Mouse (Mus musculus): Measurements from ENCODE around the gene Dock9.
"Not testable (repeated sequence)": the region's sequence is repeated elsewhere in the genome, so short reads cannot be mapped to it uniquely, and the experiment has no call there.

Dock9 gene

DNA sequence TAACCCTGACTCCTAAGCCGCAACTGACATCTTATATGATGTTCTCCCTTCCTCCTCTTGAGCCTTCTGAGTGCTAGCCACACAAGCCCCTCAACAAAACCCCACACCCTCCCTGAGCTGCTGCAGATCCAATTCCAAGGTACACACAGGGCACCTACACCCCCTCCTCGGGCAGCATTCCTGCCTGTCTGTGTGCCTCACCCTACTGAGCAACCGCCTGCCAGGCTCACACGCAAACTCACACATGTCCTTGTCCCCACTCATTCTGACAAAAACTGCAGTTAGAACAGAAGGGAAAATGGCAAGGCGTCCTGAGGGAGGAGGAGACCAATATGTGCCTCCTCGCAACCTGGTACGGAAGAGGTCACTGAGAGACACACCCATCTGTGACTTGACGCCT is 60.4 kb downstream of the Dock9 start:
- no peak for DNase-seq (ENCODE audit: low read depth, low spot score)

DNA sequence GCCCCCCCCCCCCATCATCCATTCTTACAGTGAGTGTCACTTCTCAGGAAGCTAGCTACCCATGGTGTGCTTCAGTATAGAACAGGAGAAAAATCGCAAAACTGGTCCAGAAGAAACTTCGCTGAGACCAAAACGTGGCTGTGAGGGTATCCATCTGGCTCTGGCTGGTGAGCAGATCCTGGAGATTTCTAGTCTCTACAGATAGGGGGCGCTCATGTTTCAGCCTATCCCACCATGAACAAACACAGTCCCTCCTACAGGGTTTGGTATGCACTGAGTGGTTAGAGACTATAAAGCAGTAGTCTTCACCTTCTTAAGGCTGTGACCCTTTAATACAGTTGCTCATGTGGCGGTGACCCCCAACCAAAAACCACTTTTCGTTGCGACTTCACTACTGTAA is 62.0 kb downstream of the Dock9 start:
- no peak for DNase-seq (ENCODE audit: low read depth, low spot score)

DNA sequence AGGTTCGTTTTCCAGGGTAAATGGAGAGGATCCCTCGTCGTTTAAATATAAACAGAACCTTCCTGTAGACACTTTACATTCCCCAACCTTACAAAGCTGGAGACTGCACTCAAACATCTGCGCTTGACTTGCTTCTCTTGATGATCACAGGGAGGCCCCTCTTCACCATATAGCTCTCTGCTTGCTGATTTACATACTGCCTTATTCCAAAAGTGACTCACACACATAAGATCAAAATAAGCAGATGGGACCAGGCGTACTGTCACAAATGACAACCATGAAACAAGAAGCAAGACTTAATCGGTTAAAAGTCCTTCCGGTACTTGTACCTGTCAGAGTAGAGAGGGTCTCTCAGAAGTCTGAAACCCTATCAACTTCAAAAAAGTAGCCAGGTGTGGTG is 63.4 kb downstream of the Dock9 start:
- DNase-seq (ENCODE audit: low read depth, low spot score) = no peak

DNA sequence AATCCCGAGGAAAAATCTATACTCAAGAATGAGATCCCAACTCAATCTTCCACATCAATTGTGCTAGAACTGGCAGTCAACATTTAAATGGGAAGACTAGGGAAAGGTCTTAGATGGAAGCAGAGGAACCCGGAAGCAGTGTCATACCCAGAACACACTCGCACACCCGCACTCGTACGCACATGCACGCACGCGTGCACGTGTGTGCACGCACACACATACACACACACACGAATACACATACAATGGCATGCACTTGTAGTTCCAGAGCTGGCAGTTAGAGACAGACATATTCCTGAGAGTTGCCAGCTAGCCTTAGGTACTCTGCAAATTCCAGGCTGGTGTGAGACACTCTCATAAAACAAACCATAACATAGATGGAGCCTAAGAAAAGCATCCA is 63.9 kb downstream of the Dock9 start:
- no peak for DNase-seq (ENCODE audit: low read depth, low spot score)

DNA sequence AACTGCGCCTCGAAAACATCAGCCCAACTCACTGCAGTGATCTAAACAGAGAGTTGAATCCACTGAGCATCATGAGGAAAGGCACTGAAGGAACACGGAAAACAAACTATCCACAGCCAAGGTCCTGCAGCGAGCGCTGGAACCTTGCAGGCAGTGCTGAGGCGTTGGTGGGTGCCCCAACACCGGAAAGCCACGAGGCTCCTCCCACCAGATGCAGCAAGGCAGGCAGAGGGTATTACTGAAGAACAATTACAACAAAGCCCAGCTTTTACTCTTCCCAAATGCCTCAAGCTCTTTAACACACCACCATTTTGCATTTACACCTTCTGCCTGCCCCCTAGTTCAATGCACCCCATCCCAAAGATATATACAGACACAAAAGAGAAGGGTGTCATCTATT is 65.4 kb downstream of the Dock9 start:
- no peak for DNase-seq (ENCODE audit: low read depth, low spot score)

DNA sequence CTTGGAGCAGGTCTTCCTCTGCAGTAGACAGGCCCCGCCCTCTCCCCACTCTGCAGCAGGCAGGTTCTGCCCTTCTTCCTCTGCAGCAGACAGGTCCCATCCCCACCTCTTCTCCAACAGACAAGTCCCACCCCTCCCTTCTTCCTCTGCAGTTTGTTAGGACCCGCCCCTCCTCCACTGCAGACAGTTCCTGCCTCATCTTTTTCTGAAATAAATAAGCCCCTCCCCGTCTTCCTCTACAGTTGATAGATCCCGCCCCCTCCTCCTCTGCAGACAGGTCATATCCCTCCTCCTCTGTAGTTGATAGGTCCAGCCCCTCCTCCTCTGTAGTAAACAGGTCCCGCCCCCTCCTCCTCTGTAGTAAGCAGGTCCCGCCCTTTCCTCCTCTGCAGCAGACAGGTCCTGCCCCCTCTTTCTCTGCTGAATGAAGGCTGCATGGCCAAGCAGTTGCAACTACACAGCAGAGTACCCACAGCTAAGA is 65.9 kb downstream of the Dock9 start:
- DNase-seq (ENCODE audit: low read depth, low spot score) = no peak

DNA sequence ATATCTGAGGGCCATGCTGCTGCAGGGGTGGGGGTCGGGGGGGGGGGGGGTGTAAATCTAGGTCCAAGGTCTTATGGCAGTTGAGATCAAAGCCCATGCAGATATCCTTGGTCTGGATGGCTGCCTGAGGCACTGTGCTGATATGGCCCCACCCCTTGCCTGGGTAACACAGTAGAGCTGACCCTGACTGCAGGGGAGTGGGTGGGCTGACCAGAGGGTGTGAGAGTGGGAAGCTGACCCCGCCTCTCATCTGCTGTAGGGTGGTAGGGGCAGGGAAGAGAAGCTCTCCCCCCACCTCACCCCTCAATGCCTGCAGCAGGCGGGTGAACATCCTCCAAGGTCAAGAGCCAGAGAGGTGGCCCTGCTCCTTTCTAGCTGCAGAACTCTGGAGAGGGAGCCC is 66.7 kb downstream of the Dock9 start:
- no peak for DNase-seq (ENCODE audit: low read depth, low spot score)

DNA sequence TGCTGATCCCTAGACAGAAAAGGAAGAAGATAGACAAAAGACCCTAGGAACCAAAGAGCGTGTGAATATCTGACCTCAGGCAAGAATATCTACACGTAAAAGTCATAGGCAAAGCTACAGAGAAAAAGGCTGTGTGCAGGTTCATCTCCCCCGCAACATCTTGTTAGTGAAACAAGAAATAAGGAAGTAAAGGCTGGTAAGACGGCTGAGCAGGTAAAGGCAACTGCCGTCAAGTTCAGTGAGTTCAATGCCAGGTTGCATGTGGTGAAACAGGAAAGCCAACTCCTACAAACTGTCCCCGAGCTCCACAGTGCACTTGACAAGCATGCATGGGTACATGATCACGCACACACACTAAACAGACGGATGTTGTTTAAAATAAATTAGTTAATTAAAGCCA is 69.6 kb downstream of the Dock9 start:
- no peak for DNase-seq (ENCODE audit: low read depth, low spot score)

DNA sequence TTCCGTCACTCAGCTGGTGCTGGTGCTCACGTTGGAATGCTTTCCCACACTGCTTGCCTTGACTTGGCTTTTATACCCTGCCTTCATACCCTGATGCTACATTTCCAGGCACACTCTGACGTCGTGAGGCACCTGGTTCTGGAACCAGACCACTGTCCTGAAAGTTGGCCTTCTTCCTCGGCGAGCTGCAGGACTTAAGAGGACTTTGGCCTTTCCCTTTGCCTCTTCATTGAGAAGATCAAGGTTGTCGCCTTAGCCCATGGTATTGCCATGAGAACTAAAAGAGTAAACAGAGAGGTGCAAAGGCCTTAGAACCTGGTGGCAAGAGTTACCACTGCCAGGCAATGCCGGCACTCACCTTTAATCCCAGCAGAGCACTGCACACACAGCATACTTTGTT is 73.1 kb downstream of the Dock9 start:
- DNase-seq (ENCODE audit: low read depth, low spot score) = no peak

DNA sequence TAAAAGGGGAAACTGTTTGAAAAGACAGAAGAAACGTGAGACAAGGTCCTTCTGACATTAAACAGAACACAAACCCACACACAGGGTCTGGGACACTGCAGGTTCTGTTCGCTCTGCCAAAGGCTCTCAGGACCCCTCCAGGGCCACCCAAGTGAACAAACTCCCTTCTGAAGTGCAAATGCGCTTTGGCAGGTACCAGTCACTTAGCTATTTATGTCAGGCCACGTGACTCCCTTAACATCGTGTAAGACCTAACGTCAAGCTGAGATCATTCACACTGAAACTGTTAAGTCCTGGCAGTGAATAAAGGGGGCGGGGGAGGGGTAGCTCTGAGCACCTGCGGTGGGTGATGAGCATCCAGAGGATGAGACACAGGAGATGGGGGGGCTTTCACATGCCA is 74.9 kb downstream of the Dock9 start:
- no peak for DNase-seq (ENCODE audit: low read depth, low spot score)

DNA sequence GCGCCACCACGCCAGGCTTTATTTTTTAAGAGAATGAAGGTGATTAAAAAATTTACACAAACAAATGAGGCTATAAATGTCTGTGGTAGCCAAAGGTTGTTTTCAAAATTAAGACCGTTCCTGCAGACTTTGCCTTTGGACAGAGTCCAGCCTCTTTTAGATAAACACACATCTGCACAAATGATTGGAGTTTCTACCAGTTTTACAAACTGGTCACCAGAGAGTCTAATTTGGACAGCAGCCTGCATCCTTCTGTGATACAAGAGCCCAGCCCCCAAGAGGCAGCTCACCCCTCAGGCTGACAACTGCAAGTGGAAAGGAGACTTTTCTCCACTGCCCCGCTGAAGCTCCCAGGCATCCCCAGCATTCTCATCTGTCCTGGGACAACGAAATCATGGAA is 76.2 kb downstream of the Dock9 start:
- DNase-seq (ENCODE audit: low read depth, low spot score) = no peak

DNA sequence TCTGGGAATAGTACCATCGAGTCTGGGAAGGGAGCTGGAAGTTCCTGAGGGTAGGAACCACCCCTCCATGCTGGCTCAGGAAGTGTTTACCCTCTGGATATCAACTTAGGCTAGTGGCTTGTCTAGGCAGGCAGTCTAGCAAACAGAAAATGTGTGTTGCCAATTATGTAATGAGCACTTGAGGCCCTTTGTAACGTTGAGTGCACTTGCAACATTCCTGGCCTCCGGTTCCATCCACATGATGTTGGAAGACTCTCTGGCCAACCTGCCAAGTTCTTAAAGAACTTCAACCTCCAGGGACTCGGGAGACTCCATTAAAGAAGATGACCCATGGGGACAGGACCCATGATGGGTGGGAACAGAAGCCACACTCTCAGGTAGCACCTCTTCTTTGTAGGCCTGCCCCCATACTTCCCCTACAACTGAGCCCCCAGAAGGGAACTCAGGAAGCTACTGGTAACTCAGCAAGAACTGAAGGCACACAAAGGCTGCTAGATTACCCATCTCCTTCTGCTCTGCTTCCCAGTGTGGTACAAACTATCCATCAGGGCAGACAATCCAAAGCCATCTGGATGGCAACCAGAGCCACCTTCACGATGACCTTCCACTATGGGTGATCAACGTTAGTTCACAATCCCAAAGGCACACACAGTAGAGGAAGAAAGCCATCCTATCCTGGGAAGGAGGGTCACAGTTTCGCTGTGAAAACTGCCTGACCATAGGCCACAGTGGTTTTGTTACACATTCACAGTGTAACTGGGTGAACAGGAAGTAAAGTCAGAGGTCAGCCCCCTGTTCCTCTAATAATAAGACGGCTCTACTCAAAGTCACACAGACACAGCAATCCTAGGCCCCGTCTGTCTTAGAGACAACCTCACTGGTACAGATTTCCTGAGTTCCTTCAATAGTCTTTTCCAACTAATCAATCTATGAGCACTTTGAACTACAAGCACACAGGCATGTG is 77.7 kb downstream of the Dock9 start:
- DNase-seq (ENCODE audit: low read depth, low spot score) = no peak

DNA sequence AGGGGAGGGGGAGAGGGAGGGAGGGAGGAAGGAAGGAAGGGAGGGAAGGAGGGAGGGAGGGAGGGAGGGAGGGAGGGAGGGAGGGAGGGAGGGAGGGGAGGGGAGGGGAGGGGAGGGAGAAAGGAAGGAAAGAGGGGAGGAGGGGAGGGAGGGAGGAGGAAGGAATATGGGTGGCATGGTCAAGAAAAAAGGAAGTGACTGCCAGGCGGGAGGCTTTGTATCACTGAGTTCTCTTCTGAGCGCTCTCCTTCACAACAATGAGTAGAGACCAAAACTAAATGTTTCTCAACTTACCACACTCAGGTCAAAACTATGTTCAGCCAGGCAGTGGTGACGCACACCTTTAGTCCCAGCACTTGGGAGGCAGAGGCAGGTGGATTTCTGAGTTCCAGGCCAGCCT is 82.8 kb downstream of the Dock9 start:
- DNase-seq (ENCODE audit: low read depth, low spot score) = not testable (repeated sequence)

DNA sequence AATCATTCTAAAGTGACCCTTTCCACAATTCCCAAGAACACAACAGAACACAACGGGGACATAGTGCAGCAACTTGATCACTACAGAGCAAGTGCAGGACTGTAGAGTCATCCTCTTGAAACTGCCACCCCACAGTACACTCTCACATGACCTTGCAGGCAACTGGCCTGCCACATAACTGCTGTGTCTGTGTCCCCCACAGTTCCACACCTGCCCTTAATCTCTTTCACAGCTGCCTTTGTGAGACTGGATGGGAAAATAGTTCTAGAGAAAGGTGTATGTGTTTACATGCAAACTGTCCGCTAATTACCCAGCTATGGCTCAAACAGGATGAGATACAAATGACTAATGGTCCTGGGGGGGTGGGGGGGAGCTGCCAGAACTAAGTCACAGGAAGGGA is 83.4 kb downstream of the Dock9 start:
- no peak for DNase-seq (ENCODE audit: low read depth, low spot score)

DNA sequence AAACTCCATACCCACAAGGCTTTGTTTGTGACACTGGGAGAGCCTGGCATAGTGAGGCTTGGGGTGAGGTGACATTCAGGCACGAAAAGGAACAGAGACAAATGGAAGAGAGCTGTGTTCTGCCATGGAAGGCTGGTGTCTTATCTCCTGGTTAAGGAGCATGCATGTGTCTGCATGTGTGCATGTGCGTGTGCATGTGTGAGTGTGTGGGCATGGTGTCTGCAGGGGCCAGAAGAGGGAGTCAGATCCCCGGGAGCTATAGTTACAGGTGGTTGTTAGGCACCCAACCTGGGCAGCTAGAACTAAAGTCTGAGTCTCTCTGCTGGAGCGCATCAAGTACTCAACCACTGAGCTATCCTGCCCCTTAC is 83.8 kb downstream of the Dock9 start:
- DNase-seq (ENCODE audit: low read depth, low spot score) = no peak

DNA sequence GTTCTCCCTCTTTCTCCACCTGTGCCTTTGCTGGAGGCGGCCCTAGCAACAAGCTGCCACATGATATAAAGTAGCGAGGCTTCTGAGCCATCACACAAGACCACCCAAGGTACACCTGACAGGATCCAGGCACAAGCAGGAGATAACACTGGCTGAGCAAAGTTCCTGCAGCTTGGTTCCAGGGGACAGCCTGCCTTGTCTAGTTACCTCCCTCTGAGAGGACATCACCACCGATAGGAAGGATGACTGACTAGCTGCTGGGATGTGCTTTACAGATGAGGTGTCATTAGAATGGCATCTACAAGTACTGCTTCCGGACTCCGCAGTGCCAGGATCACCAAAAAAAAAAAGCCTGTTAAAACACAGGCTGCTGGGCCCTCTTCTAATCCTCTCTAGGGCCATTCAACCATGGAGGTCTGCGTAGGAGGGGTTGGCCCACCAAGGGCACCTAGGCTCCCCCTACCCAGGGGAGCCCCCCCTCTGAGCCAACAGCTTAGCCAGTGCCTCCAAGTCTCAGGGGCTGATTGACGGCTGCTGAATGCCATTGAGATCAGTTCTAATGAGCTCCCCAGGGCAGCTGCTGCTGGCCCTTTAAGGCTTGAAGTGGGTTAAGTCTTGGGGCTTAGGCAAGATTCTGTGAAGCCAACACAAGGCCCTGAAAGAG is 84.3 kb downstream of the Dock9 start:
- no peak for DNase-seq (ENCODE audit: low read depth, low spot score)

DNA sequence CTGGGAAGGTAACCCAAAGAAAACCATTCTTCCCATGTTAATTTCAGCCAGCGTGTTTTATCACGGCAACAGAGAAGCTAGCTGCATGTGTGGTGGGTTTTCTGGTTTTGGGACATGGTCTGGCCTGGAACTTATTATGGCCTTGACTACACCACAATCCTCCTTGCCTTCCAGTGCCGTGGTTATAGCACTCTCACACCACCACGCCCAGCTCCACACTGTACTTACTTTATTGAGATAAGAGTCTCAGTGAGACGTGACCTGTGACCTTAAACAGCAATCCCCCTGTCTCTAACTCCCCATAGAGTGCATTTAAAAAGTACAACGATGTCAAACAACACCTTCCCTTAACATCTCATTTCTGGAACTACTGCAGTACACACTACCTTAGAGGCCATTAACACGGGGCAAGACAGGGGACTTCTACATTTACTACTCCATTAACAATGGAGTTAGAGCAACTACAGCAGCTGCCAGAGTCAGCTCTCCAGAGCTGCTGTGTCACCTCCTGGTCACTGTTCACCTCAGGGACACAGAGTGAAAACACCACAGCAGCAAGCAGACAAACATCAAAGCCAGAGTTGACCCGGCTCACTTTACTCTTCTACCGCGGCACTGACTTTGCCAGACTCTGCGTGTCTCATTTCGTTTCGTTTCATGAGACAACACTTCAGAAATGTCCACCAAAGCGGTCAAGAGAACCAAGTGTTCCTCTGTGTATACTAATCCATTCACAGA is 86.4 kb downstream of the Dock9 start:
- no peak for DNase-seq (ENCODE audit: low read depth, low spot score)

DNA sequence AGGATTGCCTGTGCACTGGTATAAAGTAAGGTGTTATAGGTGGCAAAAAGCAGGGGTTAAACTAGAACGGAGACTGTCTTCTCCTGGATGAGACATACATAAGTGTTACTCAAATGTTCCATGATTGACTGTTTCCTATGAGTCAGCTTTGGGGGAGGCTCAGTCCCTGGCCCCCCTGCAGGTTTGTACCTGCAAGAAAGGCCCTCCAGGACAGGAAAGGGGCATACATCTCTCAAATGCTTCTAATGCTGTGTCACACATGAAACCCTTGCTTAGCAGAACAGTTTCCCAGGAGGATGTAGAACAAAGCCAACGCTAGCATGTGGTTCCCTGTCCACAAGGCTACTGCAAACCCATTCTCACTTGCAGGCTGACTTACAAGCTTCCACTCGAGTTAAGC is 87.5 kb downstream of the Dock9 start:
- DNase-seq (ENCODE audit: low read depth, low spot score) = no peak

DNA sequence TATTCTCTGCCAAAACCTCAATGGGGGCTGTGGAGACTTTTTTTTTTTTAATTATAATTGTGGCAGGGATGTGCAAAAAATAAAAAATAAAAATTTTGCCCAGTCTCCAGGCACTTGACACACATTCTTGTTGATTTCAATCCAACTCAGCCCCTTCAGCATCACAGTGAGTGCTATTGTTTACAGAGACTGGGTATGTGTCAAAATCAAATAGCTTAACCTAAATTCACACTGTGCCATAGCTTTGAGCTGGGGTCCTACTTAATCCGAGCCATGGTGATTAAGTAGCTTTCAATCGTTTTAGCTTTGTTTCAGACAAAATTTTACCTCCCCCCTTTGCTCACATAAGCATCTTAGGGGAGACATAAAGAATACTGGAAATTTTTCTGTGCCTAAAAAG is 89.4 kb downstream of the Dock9 start:
- DNase-seq (ENCODE audit: low read depth, low spot score) = no peak

DNA sequence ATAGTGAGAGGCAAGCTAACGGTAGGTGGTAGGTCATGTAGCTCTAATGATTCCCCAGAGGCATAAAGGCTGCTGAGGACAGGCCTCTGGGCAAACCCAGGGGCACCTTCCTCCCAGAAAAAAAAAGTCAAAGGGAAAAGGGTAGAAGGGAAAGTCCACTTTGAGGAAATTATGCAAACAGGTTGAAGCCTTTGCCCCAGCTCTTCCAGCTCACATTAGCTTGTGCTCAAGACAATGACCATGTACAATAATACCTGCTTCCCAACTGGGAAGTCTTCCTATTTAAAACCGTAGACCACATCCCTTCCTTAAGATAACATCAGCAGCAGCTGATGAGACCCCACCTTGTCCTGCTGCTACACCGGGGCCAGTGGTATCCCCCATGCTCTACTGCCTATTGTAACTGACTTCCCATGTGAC is 91.1 kb downstream of the Dock9 start:
- DNase-seq (ENCODE audit: low read depth, low spot score) = no peak

DNA sequence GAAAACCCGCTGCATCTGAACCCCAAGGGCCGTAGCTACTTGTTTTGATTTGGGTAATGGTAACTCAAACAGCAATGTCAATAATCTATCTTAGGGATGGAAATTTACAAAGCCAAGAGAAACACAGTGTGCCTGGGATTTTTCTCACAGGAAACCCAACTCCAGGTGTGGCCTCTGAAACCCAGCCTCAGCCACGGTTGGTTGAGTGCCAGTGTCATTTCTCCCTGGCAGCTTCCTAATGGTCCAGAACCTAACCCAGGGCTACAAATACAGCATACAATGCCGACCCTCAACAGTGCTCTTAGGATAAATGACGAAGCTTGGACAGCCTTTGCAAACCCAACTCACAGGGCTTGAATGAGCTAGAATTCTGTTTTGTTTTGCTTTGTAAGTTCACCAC is 92.0 kb downstream of the Dock9 start:
- no peak for DNase-seq (ENCODE audit: low read depth, low spot score)

DNA sequence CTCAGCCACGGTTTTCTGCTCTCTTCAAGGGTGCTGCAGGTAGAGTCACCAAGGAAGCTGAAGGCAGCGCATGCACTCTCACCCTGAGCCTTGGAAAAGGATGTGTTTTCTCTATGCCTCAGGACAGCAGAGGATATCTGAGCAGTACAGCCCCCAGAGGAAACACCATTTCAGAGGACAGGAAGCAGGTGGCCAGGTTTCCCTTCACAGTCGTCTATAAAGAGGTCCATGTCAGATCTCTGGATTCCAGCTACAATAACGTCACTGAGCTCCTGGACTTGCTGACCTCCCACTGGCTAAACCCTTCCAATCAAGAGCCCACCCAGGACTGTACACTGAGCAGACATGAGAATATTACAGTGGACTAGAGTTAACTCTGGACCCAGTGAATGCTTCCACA is 95.1 kb downstream of the Dock9 start:
- DNase-seq (ENCODE audit: low read depth, low spot score) = no peak

All from forelimb bud, embryonic 11.5 days (tissue).